Comparison of ENCODE assay signal across 9 mouse cellular contexts in genomic region chr5:125068371-125068951, GRCm38 (mm10).
DNase-seq lines count a peak whose midpoint lies in the region; ATAC-seq and TF ChIP-seq lines count a peak whose summit lies in the region.
"Had no signal": no experiment of that assay in that cellular context is flagged by ENCODE, and none has a peak within 500 bp of the region (broad histone marks: within the 10 kb centered on the region; RNA-seq: fewer than 3 reads in every experiment).

No protein-coding gene starts in this region.

- H3K4me1 ChIP-seq in kidney, embryonic 16.5 days (ENCODE audit: insufficient read depth, low read length), result peaks cover 65% of the 10 kb centered on the region
- H3K4me1 ChIP-seq in embryonic facial prominence, embryonic 10.5 days, result peaks cover 34% of the 10 kb centered on the region
- peaks cover 38% of the 10 kb centered on the region for H3K4me1 ChIP-seq in kidney, postnatal 0 days (replicated peaks; ENCODE audit: insufficient read depth, low read length)
- H3K4me1 ChIP-seq in neural tube, embryonic 13.5 days (replicated peaks), result peaks cover 79% of the 10 kb centered on the region

- H3K9me3 ChIP-seq in kidney, embryonic 16.5 days (ENCODE audit: low read length), result no peaks in the 10 kb centered on the region
- no peaks in the 10 kb centered on the region for H3K9me3 ChIP-seq in embryonic facial prominence, embryonic 10.5 days
- no peaks in the 10 kb centered on the region for H3K9me3 ChIP-seq in kidney, postnatal 0 days (replicated peaks; ENCODE audit: low read length)
- H3K9me3 ChIP-seq in neural tube, embryonic 13.5 days, result no peaks in the 10 kb centered on the region

- no peak overlapping the region for H3K4me3 ChIP-seq in kidney, embryonic 16.5 days (ENCODE audit: low read length)
- no peak overlapping the region for H3K4me3 ChIP-seq in embryonic facial prominence, embryonic 10.5 days
- no peak overlapping the region for H3K4me3 ChIP-seq in kidney, postnatal 0 days (replicated peaks; ENCODE audit: low read depth, low read length)
- H3K4me3 ChIP-seq in neural tube, embryonic 13.5 days, result no peak overlapping the region
- H3K4me3 ChIP-seq: gastrocnemius, adult 2 months had no signal

- peak overlapping the region; percentile 22; the same call in 1 of the 2 replicates for H3K4me2 ChIP-seq in kidney, embryonic 16.5 days (replicated peaks; ENCODE audit: low read depth, low read length)
- no peak overlapping the region for H3K4me2 ChIP-seq in kidney, postnatal 0 days (ENCODE audit: low read length)
- peak overlapping the region; percentile 26 for H3K4me2 ChIP-seq in neural tube, embryonic 13.5 days

- peaks cover 33% of the 10 kb centered on the region for H3K36me3 ChIP-seq in kidney, embryonic 16.5 days (ENCODE audit: insufficient read depth, low read length)
- H3K36me3 ChIP-seq in embryonic facial prominence, embryonic 10.5 days (replicated peaks), result peaks cover 98% of the 10 kb centered on the region
- H3K36me3 ChIP-seq in kidney, postnatal 0 days (ENCODE audit: insufficient read depth, low read length), result peaks cover 33% of the 10 kb centered on the region
- H3K36me3 ChIP-seq in neural tube, embryonic 13.5 days, result peaks cover 64% of the 10 kb centered on the region

- no peak for TF ChIP-seq CTCF in kidney, postnatal 0 days (IDR thresholded peaks at IDR 0.05; ENCODE audit: low read depth)

- peak overlapping the region; percentile 78 for H3K27ac ChIP-seq in kidney, embryonic 16.5 days (ENCODE audit: low read length)
- H3K27ac ChIP-seq in embryonic facial prominence, embryonic 10.5 days (replicated peaks), result peak overlapping the region; percentile 61
- peak overlapping the region; percentile 19; the same call in 1 of the 2 replicates for H3K27ac ChIP-seq in kidney, postnatal 0 days
- H3K27ac ChIP-seq in neural tube, embryonic 13.5 days (replicated peaks), result peak overlapping the region; percentile 96
- H3K27ac ChIP-seq: gastrocnemius, adult 2 months had no signal

- intact Hi-C loops in heart, postnatal 36 days (cut with DNase I), result no loop called here

- WGBS in kidney, embryonic 16.5 days, result 20% methylated on average over 14 of the region's 16 CpGs
- 86% methylated on average over 16 of the region's 16 CpGs for WGBS in embryonic facial prominence, embryonic 10.5 days
- 23% methylated on average over 13 of the region's 16 CpGs for WGBS in kidney, postnatal 0 days
- 15% methylated on average over 16 of the region's 16 CpGs for WGBS in neural tube, embryonic 13.5 days

- H3K27me3 ChIP-seq in kidney, embryonic 16.5 days (ENCODE audit: insufficient read depth, low read length), result no peaks in the 10 kb centered on the region
- no peaks in the 10 kb centered on the region for H3K27me3 ChIP-seq in embryonic facial prominence, embryonic 10.5 days (replicated peaks; ENCODE audit: low read depth, poor library complexity, severe bottlenecking)
- H3K27me3 ChIP-seq in kidney, postnatal 0 days (ENCODE audit: insufficient read depth, low read length), result no peaks in the 10 kb centered on the region
- H3K27me3 ChIP-seq in neural tube, embryonic 13.5 days, result no peaks in the 10 kb centered on the region

- ATAC-seq in kidney, embryonic 16.5 days (ENCODE audit: low FRiP score, low TSS enrichment), result peak; percentile 64
- ATAC-seq in kidney, postnatal 0 days (replicated peaks; ENCODE audit: low FRiP score, low read depth), result peak; percentile 19; the same call in 1 of the 2 replicates
- peak; percentile 85 for ATAC-seq in neural tube, embryonic 13.5 days (ENCODE audit: low read depth)
- no peak for ATAC-seq in erythroid progenitor cell, adult 5-6 weeks (replicated peaks; ENCODE audit: low FRiP score, poor library complexity, severe bottlenecking)

- peak overlapping the region; percentile 40; the same call in 1 of the 2 replicates for H3K9ac ChIP-seq in kidney, embryonic 16.5 days (replicated peaks; ENCODE audit: low read length)
- no peak overlapping the region for H3K9ac ChIP-seq in kidney, postnatal 0 days (ENCODE audit: low read depth, low read length)
- H3K9ac ChIP-seq in neural tube, embryonic 13.5 days, result peak overlapping the region; percentile 66

- no peak for DNase-seq in kidney, adult 8-10 months
- no peak for DNase-seq in embryonic facial prominence, embryonic 10.5 days (ENCODE audit: low spot score)
- DNase-seq in kidney, postnatal 0 days (ENCODE audit: low spot score), result peak; percentile 82
- no peak for DNase-seq in spleen, postnatal 36 days (ENCODE audit: low spot score in 2 of 2)
- no peak for DNase-seq in heart, postnatal 36 days
- DNase-seq: gastrocnemius, adult 2 months had no signal

Comparison
In these comparisons a context has a peak if more than half of its experiments do, and no peak if none do; other contexts are left out.
1. H3K27ac ChIP-seq: peak in every context shown above with its lines; median percentile 96 in neural tube, embryonic 13.5 days; 78 in kidney, embryonic 16.5 days; 61 in embryonic facial prominence, embryonic 10.5 days; 19 in kidney, postnatal 0 days.